Mouse (Mus musculus): ENCODE measurements around the gene Stam. TPM values are rescaled to one million over a fixed set of nuclear protein-coding genes. Genes with fewer than 3 reads are reported as not detected.

The Stam gene
- polyA plus RNA-seq, 1 experiment from 2014 or later, result 57.7 TPM

DNA sequence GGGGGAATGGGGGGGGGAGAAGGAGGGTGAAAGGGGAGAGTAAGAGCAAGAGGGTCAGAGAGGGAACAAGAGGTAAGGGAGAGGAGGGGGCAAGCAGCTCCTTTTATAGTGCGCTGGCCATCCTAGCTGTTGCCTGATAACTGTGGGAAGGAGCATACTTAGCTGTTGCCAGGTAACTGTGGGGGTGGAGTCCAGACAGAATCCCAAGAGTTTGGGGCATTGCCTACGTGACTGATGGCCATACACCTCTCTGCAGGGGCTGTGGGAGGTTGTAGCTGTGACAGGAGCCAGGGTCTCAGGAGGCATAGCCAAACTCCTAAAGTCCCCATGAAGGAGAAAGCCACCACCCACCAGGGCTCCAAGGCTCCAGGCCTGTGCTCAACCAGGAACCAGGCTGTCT is 66.1 kb downstream of the Stam start:
- Histone ChIP-seq H3K4me3 (ENCODE audit: low read length) (no peak overlapping the region), H3K27ac (ENCODE audit: low read length) (no peak overlapping the region), H3K4me1 (ENCODE audit: control insufficient read depth, insufficient read depth, low read length) (0 out of 2 replicates have a peak, but pooled peaks cover 3% of the 10 kb centered on the region), H3K9me3 (ENCODE audit: control insufficient read depth, low read length) (no peaks in the 10 kb centered on the region), H3K4me2 (ENCODE audit: low read depth, low read length) (no peak overlapping the region), H3K27me3 (replicated peaks; ENCODE audit: control insufficient read depth, insufficient read depth, low read length) (no peaks in the 10 kb centered on the region), H3K9ac (ENCODE audit: low read depth, low read length) (no peak overlapping the region), H3K36me3 (ENCODE audit: control insufficient read depth, insufficient read depth, low read length) (peaks cover 10% of the 10 kb centered on the region)
- 65% methylated on average over 2 of the region's 2 CpGs for WGBS
- ATAC-seq, result peak; percentile 58

- Histone ChIP-seq H3K36me3 (ENCODE audit: control insufficient read depth, insufficient read depth, low read length) (peaks cover 5% of the 10 kb centered on the region; the same call in 1 of the 2 replicates), H3K4me3 (ENCODE audit: low read length) (no peak overlapping the region), H3K4me2 (ENCODE audit: low read depth, low read length) (no peak overlapping the region), H3K9ac (ENCODE audit: low read depth, low read length) (no peak overlapping the region), H3K9me3 (ENCODE audit: control insufficient read depth, low read length) (no peaks in the 10 kb centered on the region), H3K4me1 (ENCODE audit: control insufficient read depth, insufficient read depth, low read length) (no peaks in the 10 kb centered on the region), H3K27me3 (replicated peaks; ENCODE audit: control insufficient read depth, insufficient read depth, low read length) (no peaks in the 10 kb centered on the region), H3K27ac (ENCODE audit: low read length) (no peak overlapping the region)
- 81% methylated on average over 3 of the region's 3 CpGs for WGBS
- no peak for ATAC-seq
Measured at GRCm38 (mm10) chr2:14145311-14145710, 71.4 kb downstream of the Stam start.

DNA sequence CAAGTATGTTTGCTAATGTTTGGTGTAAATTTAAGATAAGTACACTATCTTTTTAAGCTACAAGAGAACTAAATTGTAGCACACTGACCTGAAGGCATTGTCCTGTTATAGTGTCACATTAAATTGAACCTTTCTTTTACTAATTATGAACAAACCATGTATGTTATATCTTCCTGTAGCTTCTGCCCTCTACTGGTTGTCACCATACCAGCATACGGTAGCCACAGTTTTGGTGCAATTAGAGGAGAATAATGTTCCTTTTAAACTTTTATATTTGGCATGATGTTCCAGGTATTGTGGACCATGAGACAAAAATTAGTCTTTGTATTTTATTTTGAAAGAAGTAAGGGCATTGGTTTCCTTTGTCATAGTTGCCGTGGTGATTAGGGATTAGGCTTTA is 73.0 kb downstream of the Stam start:
- Histone ChIP-seq H3K9me3 (ENCODE audit: control insufficient read depth, low read length) (no peaks in the 10 kb centered on the region), H3K4me1 (ENCODE audit: control insufficient read depth, insufficient read depth, low read length) (no peaks in the 10 kb centered on the region), H3K9ac (ENCODE audit: low read depth, low read length) (no peak overlapping the region), H3K36me3 (ENCODE audit: control insufficient read depth, insufficient read depth, low read length) (peaks cover 1% of the 10 kb centered on the region; the same call in 1 of the 2 replicates), H3K4me2 (ENCODE audit: low read depth, low read length) (no peak overlapping the region), H3K4me3 (ENCODE audit: low read length) (no peak overlapping the region), H3K27me3 (replicated peaks; ENCODE audit: control insufficient read depth, insufficient read depth, low read length) (no peaks in the 10 kb centered on the region), H3K27ac (ENCODE audit: low read length) (no peak overlapping the region)
- ATAC-seq, result no peak
- WGBS, result 91% methylated on average over 2 of the region's 2 CpGs

DNA sequence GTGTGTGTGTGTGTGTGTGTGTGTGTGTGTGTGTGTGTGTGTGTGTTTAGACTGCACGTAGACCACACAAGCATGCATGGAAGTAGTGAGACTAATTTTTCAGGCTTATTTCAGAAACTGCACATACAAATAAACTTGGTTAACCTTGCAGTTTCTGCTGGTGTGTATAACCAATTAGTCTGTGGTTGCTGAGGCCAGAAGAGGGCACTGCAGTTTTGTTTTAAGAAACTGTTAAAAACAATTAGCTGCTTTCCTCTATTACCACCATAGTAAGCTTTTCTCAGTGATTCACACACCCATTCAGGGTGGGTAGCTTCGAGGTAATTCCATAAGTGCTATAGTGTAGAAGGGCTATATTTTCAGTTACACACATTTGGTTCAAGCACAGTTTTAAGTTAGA is 76.9 kb downstream of the Stam start:
- no peak overlapping the region for H3K4me3 ChIP-seq (ENCODE audit: low read length)
- H3K9me3 ChIP-seq (ENCODE audit: control insufficient read depth, low read length), result no peaks in the 10 kb centered on the region
- H3K4me1 ChIP-seq (ENCODE audit: control insufficient read depth, insufficient read depth, low read length), result no peaks in the 10 kb centered on the region
- H3K36me3 ChIP-seq (ENCODE audit: control insufficient read depth, insufficient read depth, low read length), result no peaks in the 10 kb centered on the region
- no peak overlapping the region for H3K27ac ChIP-seq (ENCODE audit: low read length)
- no peak for ATAC-seq
- WGBS, result 97% methylated on average over 2 of the region's 2 CpGs
- no peaks in the 10 kb centered on the region for H3K27me3 ChIP-seq (replicated peaks; ENCODE audit: control insufficient read depth, insufficient read depth, low read length)
- H3K4me2 ChIP-seq (ENCODE audit: low read depth, low read length), result no peak overlapping the region
- no peak overlapping the region for H3K9ac ChIP-seq (ENCODE audit: low read depth, low read length)

DNA sequence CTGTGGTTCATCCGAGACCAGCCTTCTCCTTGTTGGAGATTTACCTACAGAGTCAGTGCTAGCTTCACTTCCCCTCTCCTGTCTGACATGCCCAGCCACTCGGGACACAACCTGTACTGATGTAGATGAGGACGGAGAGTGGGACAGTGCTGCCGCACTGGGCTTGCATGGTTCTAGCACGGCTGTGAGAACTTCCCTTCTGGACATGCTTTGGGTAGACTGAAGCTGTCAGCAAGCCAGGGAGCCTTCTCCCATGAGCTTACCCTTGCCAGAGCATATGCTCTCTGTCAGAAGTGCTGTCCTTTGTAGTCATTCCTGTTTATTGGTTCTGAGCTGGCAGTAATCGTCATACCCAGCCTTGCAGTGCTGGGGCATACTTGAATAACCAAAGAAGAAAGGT is 78.0 kb downstream of the Stam start:
- Histone ChIP-seq H3K4me1 (ENCODE audit: control insufficient read depth, insufficient read depth, low read length) (no peaks in the 10 kb centered on the region), H3K27me3 (replicated peaks; ENCODE audit: control insufficient read depth, insufficient read depth, low read length) (no peaks in the 10 kb centered on the region), H3K4me3 (ENCODE audit: low read length) (no peak overlapping the region), H3K4me2 (ENCODE audit: low read depth, low read length) (no peak overlapping the region), H3K9me3 (ENCODE audit: control insufficient read depth, low read length) (no peaks in the 10 kb centered on the region), H3K36me3 (ENCODE audit: control insufficient read depth, insufficient read depth, low read length) (no peaks in the 10 kb centered on the region), H3K9ac (ENCODE audit: low read depth, low read length) (no peak overlapping the region), H3K27ac (ENCODE audit: low read length) (no peak overlapping the region)
- WGBS, result 90% methylated on average over 6 of the region's 6 CpGs
- no peak for ATAC-seq

- H3K36me3 ChIP-seq (ENCODE audit: control insufficient read depth, insufficient read depth, low read length), result no peaks in the 10 kb centered on the region
- H3K27me3 ChIP-seq (replicated peaks; ENCODE audit: control insufficient read depth, insufficient read depth, low read length), result no peaks in the 10 kb centered on the region
- no peak overlapping the region for H3K4me3 ChIP-seq (ENCODE audit: low read length)
- H3K9me3 ChIP-seq (ENCODE audit: control insufficient read depth, low read length), result no peaks in the 10 kb centered on the region
- WGBS, result 76% methylated on average over 3 of the region's 3 CpGs
- no peak overlapping the region for H3K9ac ChIP-seq (ENCODE audit: low read depth, low read length)
- no peak overlapping the region for H3K27ac ChIP-seq (ENCODE audit: low read length)
- H3K4me1 ChIP-seq (ENCODE audit: control insufficient read depth, insufficient read depth, low read length), result no peaks in the 10 kb centered on the region
- H3K4me2 ChIP-seq (ENCODE audit: low read depth, low read length), result no peak overlapping the region
- no peak for ATAC-seq
Measured at GRCm38 (mm10) chr2:14159047-14159446, 85.1 kb downstream of the Stam start.

DNA sequence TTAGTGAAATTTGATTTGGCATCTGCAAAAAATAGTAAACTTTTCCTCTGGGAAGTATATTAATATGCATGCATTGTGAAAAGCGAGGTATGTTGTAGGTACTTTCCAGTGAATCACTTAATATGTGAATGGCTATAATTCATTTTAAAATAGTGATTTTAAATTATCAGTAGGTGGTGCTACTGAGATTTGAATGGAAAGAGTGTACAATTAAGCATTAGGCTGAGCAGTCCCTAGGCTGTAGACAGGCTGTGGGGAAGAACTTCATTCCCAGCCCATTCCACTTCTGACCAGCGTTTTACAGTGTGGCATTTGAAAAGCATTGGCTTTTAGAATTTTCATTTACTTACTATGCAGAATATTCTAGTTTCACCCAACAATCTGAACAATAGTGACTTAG is 85.9 kb downstream of the Stam start:
- no peak overlapping the region for H3K4me3 ChIP-seq (ENCODE audit: low read length)
- H3K36me3 ChIP-seq (ENCODE audit: control insufficient read depth, insufficient read depth, low read length), result no peaks in the 10 kb centered on the region
- no peak overlapping the region for H3K9ac ChIP-seq (ENCODE audit: low read depth, low read length)
- no peak overlapping the region for H3K4me2 ChIP-seq (ENCODE audit: low read depth, low read length)
- 74% methylated on average over 2 of the region's 2 CpGs for WGBS
- no peaks in the 10 kb centered on the region for H3K4me1 ChIP-seq (ENCODE audit: control insufficient read depth, insufficient read depth, low read length)
- no peaks in the 10 kb centered on the region for H3K27me3 ChIP-seq (replicated peaks; ENCODE audit: control insufficient read depth, insufficient read depth, low read length)
- no peaks in the 10 kb centered on the region for H3K9me3 ChIP-seq (ENCODE audit: control insufficient read depth, low read length)
- no peak overlapping the region for H3K27ac ChIP-seq (ENCODE audit: low read length)
- 0 out of 2 replicates have a peak, but pooled peaks have one; percentile 46 for ATAC-seq

GRCm38 (mm10) chr2:14164459-14165030 is 90.6 kb downstream of the Stam start:
- no peak for ATAC-seq
- H3K27ac ChIP-seq (ENCODE audit: low read length), result no peak overlapping the region
- H3K4me3 ChIP-seq (ENCODE audit: low read length), result no peak overlapping the region
- no peaks in the 10 kb centered on the region for H3K36me3 ChIP-seq (ENCODE audit: control insufficient read depth, insufficient read depth, low read length)
- no peaks in the 10 kb centered on the region for H3K9me3 ChIP-seq (ENCODE audit: control insufficient read depth, low read length)
- 75% methylated on average over 5 of the region's 5 CpGs for WGBS
- H3K9ac ChIP-seq (ENCODE audit: low read depth, low read length), result no peak overlapping the region
- H3K27me3 ChIP-seq (replicated peaks; ENCODE audit: control insufficient read depth, insufficient read depth, low read length), result no peaks in the 10 kb centered on the region
- no peaks in the 10 kb centered on the region for H3K4me1 ChIP-seq (ENCODE audit: control insufficient read depth, insufficient read depth, low read length)
- no peak overlapping the region for H3K4me2 ChIP-seq (ENCODE audit: low read depth, low read length)

- Histone ChIP-seq H3K27ac (ENCODE audit: low read length) (no peak overlapping the region), H3K4me1 (ENCODE audit: control insufficient read depth, insufficient read depth, low read length) (no peaks in the 10 kb centered on the region), H3K4me3 (ENCODE audit: low read length) (no peak overlapping the region), H3K4me2 (ENCODE audit: low read depth, low read length) (no peak overlapping the region), H3K36me3 (ENCODE audit: control insufficient read depth, insufficient read depth, low read length) (no peaks in the 10 kb centered on the region), H3K27me3 (replicated peaks; ENCODE audit: control insufficient read depth, insufficient read depth, low read length) (no peaks in the 10 kb centered on the region), H3K9ac (ENCODE audit: low read depth, low read length) (no peak overlapping the region), H3K9me3 (ENCODE audit: control insufficient read depth, low read length) (no peaks in the 10 kb centered on the region)
- no peak for ATAC-seq
- WGBS, result 81% methylated on average over 2 of the region's 2 CpGs
Measured at GRCm38 (mm10) chr2:14165066-14165465, 91.2 kb downstream of the Stam start.
